Mouse (Mus musculus): ENCODE measurements around the gene Fam69a. TPM values are rescaled to one million over a fixed set of nuclear protein-coding genes. Genes with fewer than 3 reads are reported as not detected.

The Fam69a gene
- total and polyA plus RNA-seq, 3 experiments: 1.5 to 13.1 (median 12.9) TPM

- no peaks in the 10 kb centered on the region for H3K79me2 ChIP-seq (replicated peaks; ENCODE audit: control insufficient read depth, insufficient read depth, low read length)
- H3K4me3 ChIP-seq: no peak overlapping the region
- H3K4me1 ChIP-seq (ENCODE audit: control insufficient read depth, insufficient read depth, low read length): no peaks in the 10 kb centered on the region
- no peak overlapping the region for H3K27ac ChIP-seq
- no peak overlapping the region for H3K9ac ChIP-seq (ENCODE audit: low read depth, low read length)
- H3K36me3 ChIP-seq (ENCODE audit: control insufficient read depth, insufficient read depth, low read length): no peaks in the 10 kb centered on the region
- WGBS: 61% methylated on average over 9 of the region's 9 CpGs
- TF ChIP-seq CTCF (IDR thresholded peaks at IDR 0.05) (no peak), POLR2A (IDR thresholded peaks at IDR 0.05; ENCODE audit: insufficient read depth, low read depth, low read length) (no peak), EP300 (IDR thresholded peaks at IDR 0.05; ENCODE audit: insufficient read depth, low read depth, low read length) (no peak)
- no peak for DNase-seq
- intact Hi-C loops (cut with DNase I): loop anchor here (5.0 kb wide), 2 partner anchors 103 to 278 kb away; no protein-coding TSS in a partner anchor
- H3K27me3 ChIP-seq (ENCODE audit: control insufficient read depth, insufficient read depth, low read length): no peaks in the 10 kb centered on the region
Measured at GRCm38 (mm10) chr5:107889994-107890888, 96.6 kb downstream of the Fam69a start.

DNA sequence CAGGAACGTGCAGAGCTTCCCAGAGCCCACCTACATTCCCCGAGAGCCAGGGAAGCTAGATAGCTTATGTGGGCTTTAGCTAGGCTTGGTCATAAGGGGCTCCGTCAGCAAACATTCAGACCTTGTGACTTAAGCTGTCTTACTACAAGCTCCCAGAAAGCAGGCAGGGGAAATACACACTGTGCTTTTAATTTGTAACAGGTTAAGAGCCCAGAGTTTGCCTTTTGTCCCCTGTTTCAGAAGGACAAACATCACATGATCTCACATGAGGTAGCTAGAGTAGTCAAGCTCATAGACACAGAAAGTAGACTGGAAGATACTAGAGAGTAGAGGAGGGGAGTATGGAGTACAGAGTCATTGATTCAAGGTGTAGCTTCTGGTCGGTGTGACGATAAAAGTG lies 106.2 kb downstream of the Fam69a start:
- no peak overlapping the region for H3K4me3 ChIP-seq
- TF ChIP-seq POLR2A (IDR thresholded peaks at IDR 0.05; ENCODE audit: insufficient read depth, low read depth, low read length) (no peak), EP300 (IDR thresholded peaks at IDR 0.05; ENCODE audit: insufficient read depth, low read depth, low read length) (no peak), CTCF (IDR thresholded peaks at IDR 0.05) (no peak)
- intact Hi-C loops (cut with DNase I): no loop called here
- H3K27ac ChIP-seq: no peak overlapping the region
- no peak overlapping the region for H3K9ac ChIP-seq (ENCODE audit: low read depth, low read length)
- no peaks in the 10 kb centered on the region for H3K79me2 ChIP-seq (replicated peaks; ENCODE audit: control insufficient read depth, insufficient read depth, low read length)
- no peaks in the 10 kb centered on the region for H3K36me3 ChIP-seq (ENCODE audit: control insufficient read depth, insufficient read depth, low read length)
- no peak for DNase-seq
- 79% methylated on average over 5 of the region's 5 CpGs for WGBS
- H3K4me1 ChIP-seq (ENCODE audit: control insufficient read depth, insufficient read depth, low read length): no peaks in the 10 kb centered on the region
- H3K27me3 ChIP-seq (ENCODE audit: control insufficient read depth, insufficient read depth, low read length): no peaks in the 10 kb centered on the region

DNA sequence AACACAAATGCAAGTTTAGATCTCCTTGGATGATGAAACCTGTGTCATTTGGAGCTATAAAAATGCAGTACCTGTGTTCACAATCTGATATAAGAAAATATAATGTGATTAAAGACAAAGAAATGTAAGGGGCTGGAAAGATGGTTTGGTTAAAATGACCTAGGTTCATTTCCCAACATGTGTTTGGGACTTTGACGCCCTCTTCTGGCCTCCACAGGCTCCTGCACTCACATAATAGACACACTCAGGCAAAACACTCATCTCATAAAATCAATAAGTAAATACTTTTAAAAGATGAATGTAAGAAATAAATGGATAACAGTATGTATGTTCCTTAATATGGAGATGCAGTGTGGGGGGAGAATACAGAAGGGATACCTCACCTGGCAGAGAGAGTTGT lies 109.8 kb downstream of the Fam69a start:
- Histone ChIP-seq H3K9ac (ENCODE audit: low read depth, low read length) (no peak overlapping the region), H3K79me2 (replicated peaks; ENCODE audit: control insufficient read depth, insufficient read depth, low read length) (no peaks in the 10 kb centered on the region), H3K4me1 (ENCODE audit: control insufficient read depth, insufficient read depth, low read length) (no peaks in the 10 kb centered on the region; the same call in 1 of the 2 replicates), H3K4me3 (no peak overlapping the region), H3K27ac (no peak overlapping the region), H3K36me3 (ENCODE audit: control insufficient read depth, insufficient read depth, low read length) (no peaks in the 10 kb centered on the region), H3K27me3 (ENCODE audit: control insufficient read depth, insufficient read depth, low read length) (no peaks in the 10 kb centered on the region)
- WGBS: 83% methylated on average over 1 of the region's 1 CpGs
- no peak for DNase-seq
- intact Hi-C loops (cut with DNase I): no loop called here
- TF ChIP-seq EP300 (IDR thresholded peaks at IDR 0.05; ENCODE audit: insufficient read depth, low read depth, low read length) (no peak), CTCF (IDR thresholded peaks at IDR 0.05) (0 out of 2 replicates have a peak, but pooled peaks have one; percentile 12), POLR2A (IDR thresholded peaks at IDR 0.05; ENCODE audit: insufficient read depth, low read depth, low read length) (no peak)

DNA sequence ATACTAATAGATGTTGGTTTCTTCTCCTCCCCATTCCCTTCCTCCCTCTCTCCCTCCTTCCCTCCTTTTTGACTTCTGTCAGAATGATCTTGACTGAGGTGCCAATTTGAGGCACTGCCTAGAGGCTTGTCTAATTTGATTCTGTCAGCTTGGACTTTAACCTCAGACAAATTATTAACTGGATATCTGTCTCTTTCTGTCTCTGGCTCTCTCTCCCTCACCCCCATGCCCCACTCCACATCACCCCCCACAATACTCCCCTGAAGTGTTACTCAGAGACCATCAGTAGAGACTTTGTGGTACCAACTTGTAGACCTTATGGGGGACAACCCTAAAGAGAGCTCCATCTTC lies 111.6 kb downstream of the Fam69a start:
- no peak for DNase-seq
- intact Hi-C loops (cut with DNase I): no loop called here
- Histone ChIP-seq H3K27ac (peak overlapping the region; percentile 84), H3K4me1 (ENCODE audit: control insufficient read depth, insufficient read depth, low read length) (no peaks in the 10 kb centered on the region; the same call in 1 of the 2 replicates), H3K79me2 (replicated peaks; ENCODE audit: control insufficient read depth, insufficient read depth, low read length) (no peaks in the 10 kb centered on the region), H3K4me3 (no peak overlapping the region), H3K36me3 (ENCODE audit: control insufficient read depth, insufficient read depth, low read length) (no peaks in the 10 kb centered on the region), H3K27me3 (ENCODE audit: control insufficient read depth, insufficient read depth, low read length) (no peaks in the 10 kb centered on the region), H3K9ac (ENCODE audit: low read depth, low read length) (no peak overlapping the region)
- no peak for TF ChIP-seq POLR2A (IDR thresholded peaks at IDR 0.05; ENCODE audit: insufficient read depth, low read depth, low read length)
- TF ChIP-seq CTCF (IDR thresholded peaks at IDR 0.05): no peak
- TF ChIP-seq EP300 (IDR thresholded peaks at IDR 0.05; ENCODE audit: insufficient read depth, low read depth, low read length): no peak

DNA sequence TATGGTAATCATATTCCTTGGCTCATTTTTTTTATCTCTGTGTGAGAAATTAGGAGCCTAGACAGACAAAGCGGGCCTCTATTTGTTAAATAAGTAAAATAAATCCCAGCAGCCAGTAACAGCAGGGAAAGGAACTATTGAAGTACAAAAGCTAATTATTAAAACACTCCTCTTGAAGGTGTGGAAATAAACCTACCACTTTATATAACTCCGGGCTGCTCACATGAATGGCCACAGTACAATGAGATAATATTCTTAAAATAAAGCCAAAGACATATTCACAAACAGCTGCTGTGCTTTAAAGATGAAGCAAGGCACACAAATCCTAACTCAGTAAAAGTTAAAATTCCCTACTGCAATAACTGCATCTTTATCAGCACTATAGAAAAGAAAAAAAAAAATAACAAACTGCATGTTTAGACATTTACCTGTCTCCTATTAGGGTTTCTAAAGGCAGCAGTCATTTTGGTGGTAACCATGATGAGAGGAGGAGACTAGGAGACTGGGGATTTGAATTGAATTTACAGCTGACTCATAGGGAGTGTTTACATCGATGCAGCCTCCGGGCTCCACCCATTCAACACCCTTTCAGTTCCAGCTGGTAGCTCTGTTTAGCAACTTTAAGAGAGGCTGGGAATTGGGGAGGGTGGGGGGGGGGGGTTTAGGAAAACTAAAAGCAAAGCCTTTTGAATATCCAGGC lies 112.2 kb downstream of the Fam69a start, which contains the start of gene Evi5:
Gene Evi5, minus strand, starts transcription at position 547 of the 700 bp plus-strand sequence.
- H3K27ac ChIP-seq: peak within 1 kb of the TSS; percentile 84
- no peaks in the 10 kb centered on the region for H3K27me3 ChIP-seq (ENCODE audit: control insufficient read depth, insufficient read depth, low read length)
- no peaks in the 10 kb centered on the region for H3K36me3 ChIP-seq (ENCODE audit: control insufficient read depth, insufficient read depth, low read length)
- no peaks in the 10 kb centered on the region; the same call in 1 of the 2 replicates for H3K4me1 ChIP-seq (ENCODE audit: control insufficient read depth, insufficient read depth, low read length)
- TF ChIP-seq EP300 (IDR thresholded peaks at IDR 0.05; ENCODE audit: insufficient read depth, low read depth, low read length) (no peak), POLR2A (IDR thresholded peaks at IDR 0.05; ENCODE audit: insufficient read depth, low read depth, low read length) (no peak), CTCF (IDR thresholded peaks at IDR 0.05) (no peak)
- DNase-seq: no peak
- no peak within 1 kb of the TSS for H3K9ac ChIP-seq (ENCODE audit: low read depth, low read length)
- WGBS: 16% methylated on average over 4 of the region's 4 CpGs
- intact Hi-C loops (cut with DNase I): no loop called here
- no peaks in the 10 kb centered on the region for H3K79me2 ChIP-seq (replicated peaks; ENCODE audit: control insufficient read depth, insufficient read depth, low read length)
- H3K4me3 ChIP-seq: peak within 1 kb of the TSS; percentile 14; the same call in 1 of the 2 replicates

Measured in heart, adult 2 months (tissue).